Mouse (Mus musculus): ENCODE measurements at regions not wholly inside any gene's neighbourhood (a gene's known extent, or its start where the extent isn't known, plus 50 kb on each side); places are given as distances from the start of the nearest gene placed in this dataset.

DNA sequence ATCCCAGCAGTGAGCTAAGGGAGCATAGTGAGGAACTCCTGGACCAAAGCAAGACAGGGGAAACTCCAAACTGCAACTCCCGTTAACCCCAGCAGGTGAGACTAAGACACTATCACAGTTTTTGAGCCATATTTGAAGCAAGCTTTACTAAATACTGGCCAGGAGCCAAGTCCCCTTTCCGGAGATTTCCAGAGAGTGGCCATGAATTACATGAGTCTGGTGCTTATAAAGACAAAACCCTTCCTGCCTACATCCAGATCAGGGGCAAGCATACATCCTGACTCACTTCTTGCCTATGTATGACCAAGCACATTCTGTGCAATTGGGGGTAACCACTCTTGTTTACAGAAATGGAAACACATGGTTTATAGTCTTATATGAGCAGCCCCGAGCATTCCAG lies 187.6 kb upstream of the Nr5a2 start:
- H3K9me3 ChIP-seq: no peaks in the 10 kb centered on the region
- no peaks in the 10 kb centered on the region for H3K27me3 ChIP-seq (ENCODE audit: poor library complexity, severe bottlenecking)
- WGBS: 91% methylated on average over 3 of the region's 3 CpGs
- DNase-seq (ENCODE audit: extremely low spot score, low spot score): no peak
- H3K36me3 ChIP-seq (replicated peaks): no peaks in the 10 kb centered on the region
- no peaks in the 10 kb centered on the region for H3K4me1 ChIP-seq
- H3K4me3 ChIP-seq: no peak overlapping the region
- no peak overlapping the region for H3K27ac ChIP-seq

DNA sequence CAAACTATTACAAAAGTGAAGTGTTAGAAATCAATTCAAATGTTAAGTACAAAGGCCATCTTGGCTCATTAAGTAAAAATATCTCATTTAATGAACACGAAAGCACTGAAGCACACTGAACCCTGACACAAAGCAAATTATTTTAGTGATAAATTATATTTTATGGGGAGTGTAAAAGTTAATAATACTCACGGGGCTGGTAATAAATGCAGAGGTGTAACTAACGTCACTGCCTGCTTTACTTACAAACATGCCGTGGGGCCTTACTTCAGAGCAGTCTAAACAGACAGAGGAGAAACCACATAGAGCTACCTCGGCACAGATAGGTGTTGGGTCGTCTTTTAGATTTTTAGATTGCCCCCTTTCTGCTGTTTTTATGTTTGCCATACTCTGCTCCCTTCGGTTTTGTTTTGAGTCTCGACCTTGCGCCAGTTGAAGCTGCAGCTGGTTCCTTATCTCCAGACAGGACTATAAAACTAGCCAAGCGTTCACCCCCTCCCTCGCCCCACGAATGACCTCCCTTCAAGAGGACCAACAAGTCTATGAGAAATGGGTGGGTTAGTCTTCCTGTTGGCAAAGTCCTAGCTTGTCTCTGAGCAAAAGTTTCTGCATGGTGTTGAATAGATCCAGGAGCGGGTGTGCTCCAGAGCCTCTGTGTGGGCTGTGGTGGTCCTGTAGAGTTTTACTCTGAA lies 181.8 kb upstream of the Nr5a2 start:
- no peaks in the 10 kb centered on the region for H3K4me1 ChIP-seq
- no peaks in the 10 kb centered on the region for H3K9me3 ChIP-seq
- no peaks in the 10 kb centered on the region for H3K36me3 ChIP-seq (replicated peaks)
- H3K4me3 ChIP-seq: no peak overlapping the region
- DNase-seq (ENCODE audit: extremely low spot score, low spot score): no peak
- H3K27me3 ChIP-seq (ENCODE audit: poor library complexity, severe bottlenecking): no peaks in the 10 kb centered on the region
- H3K27ac ChIP-seq: no peak overlapping the region
- WGBS: 86% methylated on average over 13 of the region's 13 CpGs

DNA sequence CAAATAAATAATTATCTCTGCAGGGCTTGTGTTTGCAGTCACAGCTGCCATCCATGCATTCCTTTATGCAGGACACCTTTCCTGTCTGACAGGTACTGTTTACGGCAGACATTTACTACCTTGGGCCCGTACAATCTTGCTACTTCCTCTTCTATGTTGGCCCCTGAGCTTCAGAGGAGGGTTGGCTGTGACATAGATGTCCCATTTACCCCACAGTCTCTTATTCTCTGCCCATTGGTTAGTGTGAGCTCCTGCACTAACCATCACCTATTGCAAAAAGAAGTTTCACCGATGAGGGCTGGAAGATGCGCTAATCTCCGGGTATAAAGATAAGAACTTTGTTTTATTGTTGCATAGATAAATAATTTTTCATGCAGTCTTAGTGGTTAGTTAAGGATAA lies 181.1 kb upstream of the Nr5a2 start:
- H3K27me3 ChIP-seq (ENCODE audit: poor library complexity, severe bottlenecking): no peaks in the 10 kb centered on the region
- H3K36me3 ChIP-seq (replicated peaks): no peaks in the 10 kb centered on the region
- no peak for DNase-seq (ENCODE audit: extremely low spot score, low spot score)
- H3K4me1 ChIP-seq: no peaks in the 10 kb centered on the region
- 92% methylated on average over 5 of the region's 5 CpGs for WGBS
- H3K9me3 ChIP-seq: no peaks in the 10 kb centered on the region
- H3K4me3 ChIP-seq: no peak overlapping the region
- no peak overlapping the region for H3K27ac ChIP-seq

DNA sequence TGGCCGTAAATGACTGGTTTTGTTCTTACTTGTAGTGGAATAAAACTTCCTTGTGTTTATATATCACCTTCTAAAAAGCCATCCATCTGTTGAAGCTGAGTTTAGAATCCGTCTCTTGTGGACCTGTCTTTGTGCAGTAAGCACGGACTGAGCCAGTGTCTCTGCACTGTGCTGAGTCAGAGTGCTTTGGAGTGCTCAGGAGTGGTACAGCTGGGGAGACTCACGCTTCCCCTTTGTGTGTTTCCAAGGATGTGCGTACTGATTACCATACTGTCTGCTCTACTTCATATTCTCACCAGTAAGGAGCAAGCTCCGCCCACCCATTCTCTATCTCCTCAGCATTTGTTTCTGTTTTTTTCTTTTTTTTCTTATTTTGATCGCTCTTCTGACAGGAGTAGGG lies 175.9 kb upstream of the Nr5a2 start:
- H3K9me3 ChIP-seq: no peaks in the 10 kb centered on the region
- no peak overlapping the region for H3K4me3 ChIP-seq
- 90% methylated on average over 7 of the region's 7 CpGs for WGBS

GRCm38 (mm10) chr1:137133734-137134133 lies 173.5 kb upstream of the Nr5a2 start:
- DNase-seq (ENCODE audit: extremely low spot score, low spot score): no peak
- H3K4me1 ChIP-seq: peaks cover 9% of the 10 kb centered on the region; the same call in 1 of the 2 replicates
- no peaks in the 10 kb centered on the region for H3K9me3 ChIP-seq
- H3K27ac ChIP-seq: no peak overlapping the region
- H3K27me3 ChIP-seq (ENCODE audit: poor library complexity, severe bottlenecking): no peaks in the 10 kb centered on the region
- WGBS: 83% methylated on average over 7 of the region's 7 CpGs
- no peak overlapping the region for H3K4me3 ChIP-seq
- H3K36me3 ChIP-seq (replicated peaks): no peaks in the 10 kb centered on the region

More for the DNA sequence above, 175.9 kb upstream of the Nr5a2 start:
- no peaks in the 10 kb centered on the region for H3K27me3 ChIP-seq (ENCODE audit: poor library complexity, severe bottlenecking)
- no peaks in the 10 kb centered on the region for H3K4me1 ChIP-seq
- H3K36me3 ChIP-seq (replicated peaks): no peaks in the 10 kb centered on the region
- no peak overlapping the region for H3K27ac ChIP-seq
- no peak for DNase-seq (ENCODE audit: extremely low spot score, low spot score)

DNA sequence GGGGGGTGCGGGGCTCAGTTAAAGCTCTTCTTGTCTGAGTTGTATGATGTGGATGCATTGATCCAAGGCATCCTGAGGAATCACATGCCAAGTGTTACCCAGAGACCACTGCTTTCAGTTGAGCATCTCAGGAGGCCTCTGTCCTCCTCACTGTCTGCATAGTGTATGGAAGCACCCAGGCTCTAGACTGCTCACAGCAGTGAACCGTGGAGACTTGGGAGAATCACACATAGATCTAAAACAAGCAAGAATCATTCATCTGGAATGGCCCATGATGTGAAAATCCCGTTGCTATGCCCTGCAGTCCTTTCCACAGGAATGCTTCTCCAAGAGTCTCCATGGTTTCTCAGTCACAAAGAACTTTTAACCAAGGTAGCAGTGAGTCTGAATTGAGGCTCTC lies 170.0 kb upstream of the Nr5a2 start:
- H3K9me3 ChIP-seq: no peaks in the 10 kb centered on the region
- H3K27me3 ChIP-seq (ENCODE audit: poor library complexity, severe bottlenecking): no peaks in the 10 kb centered on the region
- DNase-seq (ENCODE audit: extremely low spot score, low spot score): no peak
- WGBS: 77% methylated on average over 3 of the region's 3 CpGs
- H3K36me3 ChIP-seq (replicated peaks): no peaks in the 10 kb centered on the region
- no peak overlapping the region for H3K27ac ChIP-seq
- no peak overlapping the region for H3K4me3 ChIP-seq
- peaks cover 9% of the 10 kb centered on the region; the same call in 1 of the 2 replicates for H3K4me1 ChIP-seq

DNA sequence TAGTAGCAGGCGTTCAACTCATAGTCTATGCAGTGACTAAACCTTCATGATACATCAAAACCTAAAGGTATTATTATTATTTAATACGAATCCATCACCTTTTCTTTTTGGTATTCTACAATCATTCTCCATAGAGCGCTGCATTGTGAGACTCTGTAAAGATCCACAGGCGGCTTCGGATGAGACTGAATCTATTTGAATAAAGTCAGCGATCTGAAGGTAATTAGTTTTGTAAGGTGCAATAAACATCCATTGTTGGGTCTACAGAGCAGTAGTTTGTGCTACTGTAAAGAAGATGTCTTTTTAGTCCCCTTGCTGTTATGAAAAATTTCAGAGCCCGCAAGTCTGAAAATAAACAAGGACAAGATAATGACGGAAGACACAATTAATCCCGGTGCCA lies 168.9 kb upstream of the Nr5a2 start:
- Histone ChIP-seq H3K4me1 (peaks cover 9% of the 10 kb centered on the region; the same call in 1 of the 2 replicates), H3K36me3 (replicated peaks) (no peaks in the 10 kb centered on the region), H3K4me3 (no peak overlapping the region), H3K27me3 (ENCODE audit: poor library complexity, severe bottlenecking) (no peaks in the 10 kb centered on the region), H3K27ac (no peak overlapping the region), H3K9me3 (no peaks in the 10 kb centered on the region)
- WGBS: 85% methylated on average over 9 of the region's 9 CpGs
- DNase-seq (ENCODE audit: extremely low spot score, low spot score): no peak

GRCm38 (mm10) chr1:137117866-137118265 lies 157.6 kb upstream of the Nr5a2 start:
- Histone ChIP-seq H3K27me3 (ENCODE audit: poor library complexity, severe bottlenecking) (no peaks in the 10 kb centered on the region), H3K27ac (no peak overlapping the region), H3K4me3 (no peak overlapping the region), H3K4me1 (no peaks in the 10 kb centered on the region), H3K36me3 (replicated peaks) (no peaks in the 10 kb centered on the region), H3K9me3 (no peaks in the 10 kb centered on the region)
- 80% methylated on average over 3 of the region's 3 CpGs for WGBS
- no peak for DNase-seq (ENCODE audit: extremely low spot score, low spot score)

DNA sequence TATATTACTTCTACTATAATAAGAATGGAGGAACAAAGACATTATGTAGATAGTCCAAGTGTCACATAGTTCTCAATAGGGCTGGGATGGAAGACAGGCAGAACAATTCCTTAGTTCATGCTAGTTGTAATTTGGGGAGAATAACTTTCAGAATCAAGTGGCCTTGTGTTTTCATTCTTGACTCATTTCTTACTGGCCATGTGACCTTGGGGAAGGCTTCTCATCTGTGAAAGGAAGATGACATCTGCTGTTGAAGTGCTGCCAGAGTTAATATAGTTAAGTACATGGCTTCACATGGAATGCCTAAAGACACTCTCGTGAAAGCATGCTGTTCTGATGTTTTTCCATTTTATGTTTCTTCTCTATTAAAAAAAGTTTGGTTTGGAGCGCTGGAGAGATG lies 146.2 kb upstream of the Nr5a2 start:
- WGBS: 90% methylated on average over 2 of the region's 2 CpGs
- H3K9me3 ChIP-seq: no peaks in the 10 kb centered on the region
- H3K4me1 ChIP-seq: no peaks in the 10 kb centered on the region
- H3K4me3 ChIP-seq: no peak overlapping the region
- no peaks in the 10 kb centered on the region for H3K36me3 ChIP-seq (replicated peaks)
- DNase-seq (ENCODE audit: extremely low spot score, low spot score): no peak
- H3K27me3 ChIP-seq (ENCODE audit: poor library complexity, severe bottlenecking): no peaks in the 10 kb centered on the region
- no peak overlapping the region for H3K27ac ChIP-seq

DNA sequence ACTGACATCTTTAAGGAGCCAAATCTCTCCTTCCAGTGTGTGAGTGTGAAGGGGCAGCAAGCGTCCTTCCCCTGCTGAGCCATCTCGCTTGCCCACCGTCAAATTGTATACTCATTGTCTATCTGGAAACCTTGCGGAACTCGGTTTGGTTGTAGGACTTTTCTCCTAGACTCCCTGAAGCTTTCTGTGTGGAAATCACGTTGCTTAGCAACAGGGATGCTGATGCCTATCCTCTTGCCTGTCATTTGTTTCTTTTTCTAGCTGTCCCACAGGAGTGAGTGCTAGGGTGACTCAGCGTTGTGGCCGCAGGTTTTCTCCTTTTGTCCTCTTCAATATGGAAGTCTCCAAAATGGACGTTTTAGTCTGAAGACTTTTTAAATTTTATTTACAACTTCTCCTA lies 131.5 kb upstream of the Nr5a2 start:
- Histone ChIP-seq H3K27ac (no peak overlapping the region), H3K36me3 (replicated peaks) (no peaks in the 10 kb centered on the region), H3K9me3 (no peaks in the 10 kb centered on the region), H3K27me3 (ENCODE audit: poor library complexity, severe bottlenecking) (no peaks in the 10 kb centered on the region), H3K4me1 (peaks cover 5% of the 10 kb centered on the region), H3K4me3 (no peak overlapping the region)
- no peak for DNase-seq (ENCODE audit: extremely low spot score, low spot score)
- 23% methylated on average over 9 of the region's 9 CpGs for WGBS

GRCm38 (mm10) chr1:137088148-137088547 lies 127.9 kb upstream of the Nr5a2 start:
- H3K27ac ChIP-seq: no peak overlapping the region
- 92% methylated on average over 10 of the region's 10 CpGs for WGBS
- no peaks in the 10 kb centered on the region for H3K27me3 ChIP-seq (ENCODE audit: poor library complexity, severe bottlenecking)
- DNase-seq (ENCODE audit: extremely low spot score, low spot score): no peak
- no peak overlapping the region for H3K4me3 ChIP-seq
- H3K4me1 ChIP-seq: peaks cover 5% of the 10 kb centered on the region
- no peaks in the 10 kb centered on the region for H3K9me3 ChIP-seq
- no peaks in the 10 kb centered on the region for H3K36me3 ChIP-seq (replicated peaks)

DNA sequence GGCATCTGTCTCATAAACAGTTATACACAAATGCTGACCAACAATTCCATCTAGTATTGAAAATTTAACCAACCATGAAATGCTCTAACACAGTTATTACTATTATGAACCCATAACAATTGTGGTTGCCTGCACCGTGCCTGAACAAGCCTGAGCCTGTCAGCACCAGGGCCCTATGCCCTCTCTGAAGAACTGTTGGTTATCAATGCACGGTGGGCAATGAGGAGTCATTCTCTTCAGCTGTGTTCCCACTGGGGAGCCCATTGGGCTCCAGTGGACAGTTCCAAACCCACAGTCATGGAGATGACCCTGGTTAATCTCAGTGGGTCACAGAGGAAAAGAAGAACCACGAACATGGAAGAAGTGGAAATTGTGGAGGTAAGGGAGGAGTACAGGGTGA lies 126.5 kb upstream of the Nr5a2 start:
- no peak overlapping the region for H3K27ac ChIP-seq
- no peaks in the 10 kb centered on the region for H3K27me3 ChIP-seq (ENCODE audit: poor library complexity, severe bottlenecking)
- no peak overlapping the region for H3K4me3 ChIP-seq
- 94% methylated on average over 3 of the region's 3 CpGs for WGBS
- no peaks in the 10 kb centered on the region for H3K36me3 ChIP-seq (replicated peaks)
- peaks cover 2% of the 10 kb centered on the region for H3K4me1 ChIP-seq
- H3K9me3 ChIP-seq: no peaks in the 10 kb centered on the region
- no peak for DNase-seq (ENCODE audit: extremely low spot score, low spot score)

DNA sequence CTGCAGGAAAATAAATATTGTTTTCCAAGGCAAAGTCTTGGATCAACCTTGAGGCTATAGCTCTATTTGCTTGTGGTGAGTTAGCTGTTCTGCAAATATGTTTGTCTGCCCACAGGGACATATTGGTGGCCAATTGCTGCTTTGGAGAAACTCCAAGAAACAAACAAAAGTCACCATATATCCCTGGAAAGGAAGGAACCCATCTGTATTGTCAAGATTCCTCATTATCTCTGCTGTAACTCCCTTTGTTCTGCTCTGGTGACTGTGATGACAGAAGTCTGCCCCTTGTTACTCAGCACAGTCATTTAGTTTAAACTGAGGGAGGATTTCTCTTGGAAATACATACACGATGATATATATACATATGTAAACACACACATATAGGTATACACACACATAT lies 123.3 kb upstream of the Nr5a2 start:
- WGBS: 86% methylated on average over 1 of the region's 1 CpGs
- Histone ChIP-seq H3K27ac (no peak overlapping the region), H3K4me3 (no peak overlapping the region), H3K9me3 (no peaks in the 10 kb centered on the region), H3K27me3 (ENCODE audit: poor library complexity, severe bottlenecking) (no peaks in the 10 kb centered on the region), H3K4me1 (no peaks in the 10 kb centered on the region), H3K36me3 (replicated peaks) (no peaks in the 10 kb centered on the region)
- DNase-seq (ENCODE audit: extremely low spot score, low spot score): no peak

Data from forebrain, embryonic 10.5 days (tissue).